ENCODE assay signal across 17 mouse cellular contexts in the genomic region with DNA sequence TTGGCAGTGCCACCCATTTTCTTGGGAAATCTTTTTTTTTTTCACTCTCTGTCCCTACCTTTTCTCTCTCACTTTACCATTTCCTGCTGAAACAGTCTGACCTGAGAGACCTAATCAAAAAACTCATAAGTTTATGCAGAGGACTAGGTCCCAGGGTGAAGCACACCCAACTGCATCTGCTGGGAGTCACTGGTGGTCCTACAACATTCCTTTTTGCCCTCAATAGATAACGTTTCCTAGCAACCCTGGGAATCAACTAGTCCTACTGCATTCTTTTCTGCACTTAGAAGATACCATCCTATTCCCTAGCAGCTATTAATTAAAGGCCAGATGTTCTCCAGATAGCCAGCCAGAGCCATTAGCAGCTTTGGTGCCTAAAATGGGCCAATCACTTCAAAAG.
"Had no signal": no experiment of that assay in that cellular context is flagged by ENCODE, and none has a peak within 500 bp of the region (broad histone marks: within the 10 kb centered on the region; RNA-seq: fewer than 3 reads in every experiment).

No protein-coding gene starts in this region.

- H3K9me3 ChIP-seq: neural tube, embryonic 12.5 days; neural tube, embryonic 13.5 days; neural tube, embryonic 15.5 days; stomach, embryonic 15.5 days had no signal

- H3K4me1 ChIP-seq: neural tube, embryonic 12.5 days; neural tube, embryonic 13.5 days; neural tube, embryonic 15.5 days; stomach, embryonic 15.5 days had no signal

- H3K4me3 ChIP-seq: neural tube, embryonic 12.5 days; neural tube, embryonic 13.5 days; neural tube, embryonic 15.5 days; stomach, embryonic 15.5 days had no signal

- H3K27ac ChIP-seq: neural tube, embryonic 12.5 days; neural tube, embryonic 13.5 days; neural tube, embryonic 15.5 days; stomach, embryonic 15.5 days; stomach, postnatal 0 days had no signal

- H3K4me2 ChIP-seq: neural tube, embryonic 12.5 days; neural tube, embryonic 13.5 days; neural tube, embryonic 15.5 days; stomach, embryonic 15.5 days had no signal

- H3K36me3 ChIP-seq: neural tube, embryonic 12.5 days; neural tube, embryonic 13.5 days; neural tube, embryonic 15.5 days; stomach, embryonic 15.5 days had no signal

- H3K27me3 ChIP-seq: neural tube, embryonic 12.5 days; neural tube, embryonic 13.5 days; neural tube, embryonic 15.5 days; stomach, embryonic 15.5 days had no signal

- DNase-seq: retina, postnatal 1 day; right cerebral cortex, adult 18-20 months; right cerebral cortex, postnatal 14 days; right cerebral cortex, postnatal 25 days; right cerebral cortex, postnatal 4 days; spleen, adult 18-20 months; thymus, adult 18-20 months; thymus, adult 2 months; thymus, postnatal 14 days; thymus, postnatal 25 days; thymus, postnatal 36 days; thymus, postnatal 4 days had no signal

- H3K9ac ChIP-seq: neural tube, embryonic 12.5 days; neural tube, embryonic 13.5 days; neural tube, embryonic 15.5 days; stomach, embryonic 15.5 days had no signal
